Comparison of ENCODE assay signal across 9 mouse cellular contexts in the genomic region with DNA sequence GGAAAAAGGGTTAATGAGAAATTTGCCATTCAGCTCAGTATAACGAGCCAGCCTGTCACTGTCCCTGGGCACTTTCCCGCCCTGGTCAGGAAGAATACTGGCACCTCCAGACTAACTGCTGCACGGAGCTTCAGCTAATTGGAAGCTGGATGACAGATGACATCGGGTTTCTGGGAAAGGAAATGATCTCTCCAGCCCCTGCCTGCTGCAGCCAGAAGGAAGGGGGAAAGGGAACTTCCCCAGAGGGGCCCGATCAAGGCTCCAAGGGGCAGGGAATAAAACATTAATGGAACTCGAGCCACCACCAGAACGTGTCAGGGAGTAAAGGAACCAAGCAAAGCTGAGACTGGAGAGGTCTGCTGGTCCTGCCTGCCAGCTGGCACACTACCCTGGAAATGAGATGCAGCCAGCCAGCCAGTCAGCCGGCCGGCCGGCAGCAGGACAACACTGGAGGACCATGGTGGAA.
DNase-seq lines count a peak whose midpoint lies in the region; ATAC-seq lines count a peak whose summit lies in the region.
"Had no signal": no experiment of that assay in that cellular context is flagged by ENCODE, and none has a peak within 500 bp of the region (broad histone marks: within the 10 kb centered on the region; RNA-seq: fewer than 3 reads in every experiment).

No protein-coding gene starts in this region.

- intact Hi-C loops in left cerebral cortex, postnatal 4 days (cut with DNase I): no loop called here

- no peaks in the 10 kb centered on the region for H3K9me3 ChIP-seq in hindbrain, embryonic 15.5 days
- no peaks in the 10 kb centered on the region for H3K9me3 ChIP-seq in neural tube, embryonic 13.5 days

- no peaks in the 10 kb centered on the region for H3K27me3 ChIP-seq in hindbrain, embryonic 15.5 days
- H3K27me3 ChIP-seq in neural tube, embryonic 13.5 days: no peaks in the 10 kb centered on the region

- peak; percentile 84 for ATAC-seq in hindbrain, embryonic 15.5 days (ENCODE audit: low FRiP score, low read depth)
- peak; percentile 40; the same call in 1 of the 2 replicates for ATAC-seq in neural tube, embryonic 13.5 days (ENCODE audit: low read depth)

- peak; percentile 43 for DNase-seq in layer of hippocampus, adult 11-12 months (ENCODE audit: low spot score)
- no peak for DNase-seq in layer of hippocampus, adult 9-10 months (ENCODE audit: low spot score)
- peak; percentile 51 for DNase-seq in cerebellum, adult 9-11 months
- peak; percentile 72 for DNase-seq in gastrocnemius, postnatal 25 days
- peak; percentile 91 for DNase-seq in left cerebral cortex, postnatal 4 days
- DNase-seq in spleen, adult 18-20 months: no peak

- no peak overlapping the region for H3K9ac ChIP-seq in hindbrain, embryonic 15.5 days
- 0 out of 2 replicates have a peak overlapping the region, but pooled peaks have one; percentile 31 for H3K9ac ChIP-seq in neural tube, embryonic 13.5 days

- WGBS in hindbrain, embryonic 15.5 days: 12% methylated on average over 10 of the region's 10 CpGs
- 30% methylated on average over 10 of the region's 10 CpGs for WGBS in neural tube, embryonic 13.5 days

- H3K4me3 ChIP-seq in hindbrain, embryonic 15.5 days: no peak overlapping the region
- no peak overlapping the region for H3K4me3 ChIP-seq in neural tube, embryonic 13.5 days

- peaks cover 45% of the 10 kb centered on the region for H3K4me1 ChIP-seq in hindbrain, embryonic 15.5 days (replicated peaks)
- H3K4me1 ChIP-seq in neural tube, embryonic 13.5 days (replicated peaks): peaks cover 63% of the 10 kb centered on the region

- 0 out of 2 replicates have a peak overlapping the region, but pooled peaks have one; percentile 13 for H3K4me2 ChIP-seq in hindbrain, embryonic 15.5 days
- no peak overlapping the region for H3K4me2 ChIP-seq in neural tube, embryonic 13.5 days

- H3K27ac ChIP-seq in hindbrain, embryonic 15.5 days (replicated peaks): peak overlapping the region; percentile 48
- peak overlapping the region; percentile 52 for H3K27ac ChIP-seq in neural tube, embryonic 13.5 days (replicated peaks)
- H3K27ac ChIP-seq: macrophage had no signal

- no peaks in the 10 kb centered on the region for H3K36me3 ChIP-seq in hindbrain, embryonic 15.5 days
- no peaks in the 10 kb centered on the region for H3K36me3 ChIP-seq in neural tube, embryonic 13.5 days

Comparison
In these comparisons a context has a peak if more than half of its experiments do, and no peak if none do; other contexts are left out.
1. DNase-seq: peak in layer of hippocampus, adult 11-12 months (single experiment), cerebellum, adult 9-11 months (single experiment), gastrocnemius, postnatal 25 days (single experiment) and left cerebral cortex, postnatal 4 days (single experiment); none in layer of hippocampus, adult 9-10 months (single experiment) and spleen, adult 18-20 months (0 of 2).